Mouse (Mus musculus): Measurements from ENCODE around the gene St8sia1. TPM values are rescaled to one million over a fixed set of nuclear protein-coding genes. Genes with fewer than 3 reads are reported as not detected.

St8sia1 gene
- polyA plus RNA-seq, 2 experiments = 0.93 to 1.3 TPM

DNA sequence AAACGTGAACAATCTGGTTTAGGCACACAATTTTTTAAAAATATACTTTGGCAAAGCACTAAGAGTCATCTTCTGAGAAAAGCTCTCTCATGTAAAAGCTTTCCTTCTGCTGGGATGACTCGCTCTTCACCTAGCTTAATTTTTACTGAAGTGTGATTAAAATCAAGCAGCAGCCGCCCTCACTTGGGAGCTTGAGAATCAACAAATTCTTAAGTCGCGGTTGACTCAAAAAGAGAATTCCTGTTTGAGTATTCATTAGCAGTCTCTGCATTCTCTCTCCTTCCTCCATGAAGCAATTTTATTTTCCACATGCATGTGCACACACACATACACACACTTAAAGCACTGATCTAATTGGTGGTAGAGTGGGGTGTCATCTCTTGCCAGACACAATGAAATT, 138.8 kb downstream of the St8sia1 start:
- no peak overlapping the region for H3K4me2 ChIP-seq (replicated peaks; ENCODE audit: low read depth, low read length, severe bottlenecking)
- no peaks in the 10 kb centered on the region for H3K36me3 ChIP-seq (ENCODE audit: control insufficient read depth, insufficient read depth, low read length)
- H3K9ac ChIP-seq (ENCODE audit: low read depth, low read length, severe bottlenecking) = no peak overlapping the region
- H3K27me3 ChIP-seq (ENCODE audit: control insufficient read depth, insufficient read depth, low read length) = no peaks in the 10 kb centered on the region
- no peak overlapping the region for H3K4me3 ChIP-seq (replicated peaks; ENCODE audit: low read length)
- no peak overlapping the region for H3K27ac ChIP-seq (replicated peaks; ENCODE audit: low read depth, low read length)
- H3K9me3 ChIP-seq (ENCODE audit: control insufficient read depth, low read length) = no peaks in the 10 kb centered on the region
- WGBS = 77% methylated on average over 5 of the region's 5 CpGs
- ATAC-seq (ENCODE audit: low FRiP score, low read depth) = no peak
- TF ChIP-seq POLR2A (IDR thresholded peaks at IDR 0.05; ENCODE audit: borderline replicate concordance, extremely low read depth, insufficient read depth, insufficient read length) = no peak
- no peak for DNase-seq (ENCODE audit: low spot score)
- H3K4me1 ChIP-seq (ENCODE audit: control insufficient read depth, insufficient read depth, low read length) = no peaks in the 10 kb centered on the region

DNA sequence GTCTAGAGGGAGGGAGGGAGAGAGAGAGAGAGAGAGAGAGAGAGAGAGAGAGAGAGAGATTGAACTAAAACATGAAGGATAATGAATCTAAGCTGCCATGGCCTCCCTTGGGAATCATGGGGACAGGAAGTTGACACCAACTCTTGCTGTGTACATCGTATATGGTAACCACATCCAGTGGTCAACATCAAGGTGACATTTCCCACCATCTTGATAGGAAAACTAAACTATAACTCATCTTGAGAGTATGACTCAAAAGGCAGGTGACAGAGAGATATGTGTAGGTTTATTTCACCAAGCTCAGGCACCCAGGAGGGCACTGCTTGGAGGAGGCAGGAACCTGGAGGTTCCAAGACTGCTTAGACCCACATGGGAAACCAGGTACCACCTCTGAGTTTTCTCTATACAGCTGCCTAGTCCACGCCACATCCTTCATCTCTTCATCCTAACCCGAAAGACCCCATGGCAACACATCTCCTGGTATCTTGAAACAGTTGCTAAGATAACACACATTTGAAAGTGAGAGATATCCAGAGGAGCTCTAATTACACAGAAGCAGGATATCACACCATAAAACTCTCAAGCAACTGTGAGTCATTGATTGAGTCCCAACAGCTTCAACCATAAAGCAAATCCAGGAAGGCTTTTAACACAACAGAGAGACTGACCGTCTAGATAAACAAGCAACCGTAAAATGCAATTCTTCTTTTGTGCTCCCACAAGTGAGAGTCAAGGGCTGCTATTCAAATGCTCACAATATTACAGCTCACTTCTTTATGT, 141.1 kb downstream of the St8sia1 start:
- Histone ChIP-seq H3K27ac (replicated peaks; ENCODE audit: low read depth, low read length) (no peak overlapping the region), H3K27me3 (ENCODE audit: control insufficient read depth, insufficient read depth, low read length) (no peaks in the 10 kb centered on the region), H3K4me1 (ENCODE audit: control insufficient read depth, insufficient read depth, low read length) (no peaks in the 10 kb centered on the region), H3K4me2 (replicated peaks; ENCODE audit: low read depth, low read length, severe bottlenecking) (no peak overlapping the region), H3K4me3 (replicated peaks; ENCODE audit: low read length) (no peak overlapping the region), H3K36me3 (ENCODE audit: control insufficient read depth, insufficient read depth, low read length) (no peaks in the 10 kb centered on the region), H3K9me3 (ENCODE audit: control insufficient read depth, low read length) (no peaks in the 10 kb centered on the region), H3K9ac (ENCODE audit: low read depth, low read length, severe bottlenecking) (no peak overlapping the region)
- DNase-seq (ENCODE audit: low spot score) (no peak), ATAC-seq (ENCODE audit: low FRiP score, low read depth) (no peak)
- TF ChIP-seq POLR2A (IDR thresholded peaks at IDR 0.05; ENCODE audit: borderline replicate concordance, extremely low read depth, insufficient read depth, insufficient read length) = no peak
- WGBS = 52% methylated on average over 5 of the region's 5 CpGs

DNA sequence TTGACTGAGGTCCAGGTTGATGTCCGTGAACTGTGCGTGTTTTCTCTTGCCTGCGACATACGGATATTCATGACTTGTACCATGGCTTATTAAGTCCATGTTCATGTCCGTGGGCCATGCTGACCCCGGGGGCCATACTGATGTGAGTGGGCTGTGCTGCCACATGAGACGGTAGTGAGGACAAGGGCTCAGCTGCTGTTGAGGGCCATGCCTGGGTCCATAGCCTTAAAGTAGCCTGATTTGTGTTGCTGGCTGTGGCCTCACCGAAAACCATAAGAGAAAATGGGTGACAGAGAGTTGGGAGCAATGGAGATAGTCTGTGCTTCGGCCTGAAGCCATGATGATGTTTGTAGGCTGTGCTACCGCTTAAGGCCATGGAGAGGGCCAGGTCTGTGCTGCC, 145.9 kb downstream of the St8sia1 start:
- Histone ChIP-seq H3K36me3 (ENCODE audit: control insufficient read depth, insufficient read depth, low read length) (no peaks in the 10 kb centered on the region), H3K4me3 (replicated peaks; ENCODE audit: low read length) (no peak overlapping the region), H3K9me3 (ENCODE audit: control insufficient read depth, low read length) (no peaks in the 10 kb centered on the region), H3K27me3 (ENCODE audit: control insufficient read depth, insufficient read depth, low read length) (no peaks in the 10 kb centered on the region), H3K4me1 (ENCODE audit: control insufficient read depth, insufficient read depth, low read length) (no peaks in the 10 kb centered on the region), H3K9ac (ENCODE audit: low read depth, low read length, severe bottlenecking) (no peak overlapping the region), H3K27ac (replicated peaks; ENCODE audit: low read depth, low read length) (no peak overlapping the region), H3K4me2 (replicated peaks; ENCODE audit: low read depth, low read length, severe bottlenecking) (no peak overlapping the region)
- no peak for TF ChIP-seq POLR2A (IDR thresholded peaks at IDR 0.05; ENCODE audit: borderline replicate concordance, extremely low read depth, insufficient read depth, insufficient read length)
- no peak for ATAC-seq (ENCODE audit: low FRiP score, low read depth)
- 94% methylated on average over 10 of the region's 10 CpGs for WGBS
- DNase-seq (ENCODE audit: low spot score) = no peak

DNA sequence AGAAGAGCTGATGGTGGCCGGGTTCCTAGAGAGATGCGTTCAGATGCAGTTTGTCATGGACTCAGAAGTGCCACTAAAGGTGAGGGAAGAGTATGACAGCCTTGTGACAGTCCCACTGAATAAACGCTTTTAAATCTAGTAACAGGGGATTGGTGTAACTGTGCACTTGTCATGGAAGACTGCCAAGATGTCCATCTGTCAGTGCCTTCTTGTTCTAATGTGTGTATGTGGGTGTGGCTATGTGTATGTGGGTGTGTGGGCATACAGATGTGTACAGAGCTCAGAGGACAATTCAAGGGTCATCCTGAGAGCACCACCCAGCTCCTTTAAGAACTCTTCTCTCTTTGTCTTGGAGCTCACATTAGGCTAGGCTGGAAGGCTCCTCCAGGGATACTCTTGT, 148.7 kb downstream of the St8sia1 start:
- H3K36me3 ChIP-seq (ENCODE audit: control insufficient read depth, insufficient read depth, low read length) = no peaks in the 10 kb centered on the region
- ATAC-seq (ENCODE audit: low FRiP score, low read depth) (no peak), DNase-seq (ENCODE audit: low spot score) (no peak)

DNA sequence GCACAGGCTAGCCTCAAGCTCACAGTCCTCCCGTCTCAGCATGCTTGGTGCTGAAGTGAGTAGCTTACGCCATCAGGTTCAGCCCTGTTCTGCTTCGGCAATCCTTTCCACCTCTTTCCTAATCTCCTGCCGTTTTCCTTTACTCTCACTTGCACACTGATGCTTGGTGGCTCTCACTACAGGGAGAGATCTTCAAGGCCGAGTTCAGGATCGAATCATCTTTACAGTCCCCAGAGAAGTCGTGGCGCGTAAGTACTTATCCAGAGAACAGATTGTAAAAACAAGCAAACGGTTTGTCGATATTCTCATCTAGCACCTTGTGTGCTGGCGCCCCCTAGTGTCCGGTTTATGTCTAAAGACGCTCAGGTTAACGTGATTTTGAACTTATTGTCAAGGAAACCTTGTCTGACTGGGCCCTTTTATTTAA, 149.7 kb downstream of the St8sia1 start:
- Histone ChIP-seq H3K9ac (ENCODE audit: low read depth, low read length, severe bottlenecking) (peak overlapping the region; percentile 55), H3K9me3 (ENCODE audit: control insufficient read depth, low read length) (no peaks in the 10 kb centered on the region), H3K36me3 (ENCODE audit: control insufficient read depth, insufficient read depth, low read length) (no peaks in the 10 kb centered on the region), H3K4me2 (replicated peaks; ENCODE audit: low read depth, low read length, severe bottlenecking) (peak overlapping the region; percentile 49), H3K27ac (replicated peaks; ENCODE audit: low read depth, low read length) (no peak overlapping the region), H3K4me1 (ENCODE audit: control insufficient read depth, insufficient read depth, low read length) (no peaks in the 10 kb centered on the region), H3K4me3 (replicated peaks; ENCODE audit: low read length) (peak overlapping the region; percentile 36), H3K27me3 (ENCODE audit: control insufficient read depth, insufficient read depth, low read length) (no peaks in the 10 kb centered on the region)
- peak; percentile 74; the same call in 1 of the 2 replicates for ATAC-seq (ENCODE audit: low FRiP score, low read depth)
- 4% methylated on average over 15 of the region's 15 CpGs for WGBS
- TF ChIP-seq POLR2A (IDR thresholded peaks at IDR 0.05; ENCODE audit: borderline replicate concordance, extremely low read depth, insufficient read depth, insufficient read length) = no peak
- DNase-seq (ENCODE audit: low spot score) = peak; percentile 94

More for the DNA sequence above, 148.7 kb downstream of the St8sia1 start:
- H3K4me2 ChIP-seq (replicated peaks; ENCODE audit: low read depth, low read length, severe bottlenecking) = no peak overlapping the region
- no peak overlapping the region for H3K27ac ChIP-seq (replicated peaks; ENCODE audit: low read depth, low read length)
- H3K9ac ChIP-seq (ENCODE audit: low read depth, low read length, severe bottlenecking) = no peak overlapping the region
- no peak for TF ChIP-seq POLR2A (IDR thresholded peaks at IDR 0.05; ENCODE audit: borderline replicate concordance, extremely low read depth, insufficient read depth, insufficient read length)
- no peak overlapping the region for H3K4me3 ChIP-seq (replicated peaks; ENCODE audit: low read length)
- no peaks in the 10 kb centered on the region for H3K4me1 ChIP-seq (ENCODE audit: control insufficient read depth, insufficient read depth, low read length)
- no peaks in the 10 kb centered on the region for H3K27me3 ChIP-seq (ENCODE audit: control insufficient read depth, insufficient read depth, low read length)
- no peaks in the 10 kb centered on the region for H3K9me3 ChIP-seq (ENCODE audit: control insufficient read depth, low read length)
- WGBS = 80% methylated on average over 3 of the region's 3 CpGs
